Mouse (Mus musculus) WW6 (cell line): ENCODE measurements around the gene N6amt1.

ENCODE experiments used
- DNase-seq: peaks from one replicate; pipeline ENCODE4 v3.0.0-alpha.2; 2013; ENCODE audit warnings: low read depth, low spot score

The N6amt1 gene

DNA sequence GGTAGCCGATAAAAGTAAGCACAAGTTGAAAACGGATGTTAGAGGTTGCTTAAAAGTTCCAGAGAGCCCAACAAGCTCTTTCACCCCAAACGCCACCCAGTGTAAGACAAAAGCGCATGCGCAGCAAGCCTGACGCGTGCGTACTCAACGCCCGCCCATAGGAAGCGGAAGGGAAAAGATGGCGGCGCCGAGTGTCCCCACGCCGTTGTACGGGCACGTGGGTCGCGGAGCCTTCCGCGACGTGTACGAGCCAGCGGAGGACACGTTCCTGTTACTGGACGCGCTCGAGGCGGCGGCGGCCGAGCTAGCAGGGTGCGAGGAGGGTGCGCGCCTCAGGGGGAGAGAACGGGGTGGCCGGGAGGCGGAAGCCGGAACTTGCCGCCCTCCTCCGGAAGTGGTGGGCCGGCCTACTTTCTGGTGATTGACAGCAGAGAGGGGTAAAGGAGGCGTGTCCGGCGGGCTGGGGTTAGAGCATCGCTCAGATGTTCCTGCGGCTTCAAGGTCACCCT lies at the start of gene N6amt1:
TSS of gene N6amt1 (plus strand) at position 111 of the 509 bp plus-strand sequence.
- peak; percentile 86 for DNase-seq

DNA sequence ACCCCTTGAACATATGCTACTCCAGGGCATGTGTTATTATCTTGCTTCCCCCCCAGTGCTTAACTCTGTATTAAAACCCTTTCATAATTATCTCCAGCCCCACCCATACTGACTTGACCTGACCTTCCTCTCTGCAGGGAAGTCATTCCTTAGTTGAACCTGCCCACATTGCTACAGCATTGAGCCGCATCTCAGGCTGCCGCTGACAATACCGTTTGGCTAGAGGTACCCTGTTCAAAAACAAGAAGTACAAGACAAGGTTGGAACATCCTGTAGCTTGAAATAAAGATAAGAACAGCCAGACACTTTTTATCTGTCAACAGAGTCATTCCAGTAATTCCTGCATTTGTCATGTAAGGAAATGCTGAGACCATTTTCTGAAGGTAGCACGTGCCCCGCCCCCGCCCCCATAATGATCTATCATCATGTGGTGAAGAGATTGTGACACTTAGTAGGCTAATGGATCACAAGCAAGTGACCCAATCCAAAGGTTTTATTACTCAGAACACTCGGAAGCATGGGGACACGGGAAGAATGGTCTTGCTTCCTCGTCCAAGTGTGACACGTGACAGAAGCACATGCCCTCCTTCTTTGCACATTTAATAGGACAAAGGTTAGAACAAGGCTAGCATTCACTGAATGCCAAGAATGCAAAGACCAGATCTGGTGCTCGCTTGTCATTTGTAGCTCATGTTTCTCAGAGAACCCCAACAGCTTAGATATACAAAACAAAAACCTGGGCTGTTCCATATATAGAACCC lies 48.6 kb upstream of the N6amt1 start:
- no peak for DNase-seq

DNA sequence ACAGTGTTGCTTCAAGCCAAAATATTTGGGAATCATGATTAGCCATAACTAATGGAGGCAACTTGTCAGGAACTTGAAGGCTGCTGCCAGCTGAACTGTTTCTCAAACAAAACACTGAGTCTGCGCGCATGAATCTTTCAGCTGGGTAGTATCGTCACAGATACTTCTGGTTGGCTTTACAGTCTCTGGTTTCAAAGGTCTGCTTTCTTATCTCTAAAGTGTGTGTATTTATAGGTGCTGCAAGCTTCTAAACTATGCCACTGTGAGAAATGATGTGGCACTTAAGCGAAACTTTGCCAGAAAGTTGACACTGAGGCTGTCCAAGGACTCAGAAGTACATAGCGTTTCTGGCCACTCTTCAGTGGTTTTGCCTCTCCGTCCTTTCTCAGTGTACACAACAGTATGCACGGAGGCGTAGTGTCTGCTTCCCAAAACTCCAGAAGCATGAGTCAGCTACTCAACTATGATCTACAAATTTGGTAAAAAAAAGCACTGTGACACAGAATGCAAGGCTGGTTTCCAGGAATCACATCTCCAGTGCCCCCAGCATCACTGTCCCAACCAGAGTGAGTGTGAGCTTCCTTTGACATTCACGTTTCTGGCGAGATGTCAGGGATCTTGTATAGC lies 46.8 kb upstream of the N6amt1 start:
- no peak for DNase-seq

DNA sequence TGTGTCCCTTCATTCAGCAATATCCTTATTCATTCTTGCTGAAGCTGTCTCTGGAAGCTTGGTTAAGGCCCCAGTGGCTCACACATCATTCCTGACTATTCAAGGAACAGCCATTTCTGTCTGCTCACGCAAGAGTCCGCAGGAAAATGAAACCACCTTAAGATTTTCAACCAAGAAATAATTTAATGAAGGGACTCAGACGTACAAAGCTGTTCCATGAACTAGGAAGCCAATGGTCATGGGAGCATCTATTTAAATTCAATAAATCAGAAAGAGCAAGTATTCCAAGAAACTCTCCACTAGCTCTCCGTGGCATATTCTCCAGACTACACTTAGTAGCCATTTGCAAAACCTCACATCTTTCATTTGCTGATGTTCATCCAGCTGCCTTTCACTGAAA lies 43.3 kb upstream of the N6amt1 start:
- no peak for DNase-seq

DNA sequence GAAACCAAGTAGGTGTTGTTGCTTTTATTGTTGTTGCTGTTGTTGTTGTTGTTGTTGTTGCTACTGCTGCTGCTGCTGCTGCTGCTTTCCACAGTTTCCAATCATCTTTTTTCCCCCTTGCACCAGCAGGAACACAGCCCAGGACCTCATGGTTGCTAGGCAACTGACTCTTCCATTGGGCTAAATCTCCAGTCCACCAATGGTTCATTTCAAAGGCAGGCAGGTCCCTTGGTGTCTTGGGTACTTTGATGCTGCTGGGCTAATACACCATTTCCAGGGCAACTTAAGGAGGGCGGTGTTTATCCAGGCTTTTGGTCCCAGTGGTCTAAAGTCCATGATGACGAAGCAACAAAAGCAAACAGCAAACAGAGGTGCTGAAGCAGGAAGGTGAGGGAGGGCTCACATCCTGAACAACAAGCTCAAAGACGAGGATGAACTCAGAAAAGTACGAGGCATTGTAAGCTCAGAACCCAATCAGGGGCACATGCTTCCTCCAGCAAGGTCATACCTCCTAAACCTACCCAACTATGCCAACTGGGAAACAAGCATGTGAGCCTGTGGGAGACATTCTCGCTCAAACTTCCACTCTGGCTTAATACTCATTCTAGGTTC lies 35.7 kb upstream of the N6amt1 start:
- no peak for DNase-seq

DNA sequence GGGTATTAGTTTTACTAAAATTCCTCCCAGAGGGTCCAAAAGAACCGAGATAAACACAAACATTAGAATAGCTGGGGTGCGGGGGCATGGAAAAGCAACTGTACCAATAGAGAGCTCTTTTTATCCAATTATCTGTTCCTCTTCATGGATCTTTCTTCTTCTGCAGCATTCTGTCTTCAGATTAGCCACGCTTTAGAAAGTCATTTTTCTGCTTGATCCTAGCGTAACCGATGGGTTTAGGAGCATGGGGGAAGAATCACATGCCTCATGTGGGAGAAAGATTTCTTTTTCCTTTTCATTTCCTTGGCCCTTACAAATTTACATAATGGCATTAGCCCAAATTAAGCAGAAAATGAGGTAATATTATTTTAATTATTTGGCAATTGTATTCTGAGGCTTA lies 35.0 kb upstream of the N6amt1 start:
- no peak for DNase-seq

DNA sequence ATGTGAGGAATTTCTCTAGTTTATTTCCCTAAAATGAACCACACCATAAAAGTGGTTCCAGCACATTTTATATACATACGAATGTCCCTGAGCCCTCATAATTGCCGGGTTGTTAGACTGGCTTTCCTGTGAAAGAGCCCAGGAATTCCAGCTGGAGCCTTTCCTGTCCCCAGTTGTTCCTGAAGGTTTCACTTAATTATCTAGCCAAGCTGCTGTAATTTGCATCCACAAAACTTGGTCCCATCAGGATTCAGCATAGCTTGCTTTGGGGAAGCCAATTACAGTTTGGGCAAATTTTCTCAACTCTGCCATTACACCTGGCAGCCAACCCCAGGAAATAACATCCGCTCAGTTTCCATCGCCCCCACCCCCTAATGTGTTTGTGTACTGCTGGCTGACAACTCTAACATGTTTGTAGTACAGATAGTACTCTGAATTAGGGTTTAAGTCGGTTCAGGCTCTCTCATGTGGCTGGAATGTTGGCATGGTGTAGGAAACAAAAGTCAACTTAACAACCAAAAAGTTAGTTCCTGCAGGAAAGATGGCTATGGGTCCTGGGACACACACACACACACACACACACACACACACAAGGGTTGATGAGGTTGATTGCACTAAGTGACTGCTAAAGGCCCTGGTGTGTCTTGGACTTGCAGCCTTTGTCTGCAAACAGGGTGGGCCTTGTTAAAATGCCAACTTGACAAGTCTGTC lies 34.3 kb upstream of the N6amt1 start:
- DNase-seq: no peak

DNA sequence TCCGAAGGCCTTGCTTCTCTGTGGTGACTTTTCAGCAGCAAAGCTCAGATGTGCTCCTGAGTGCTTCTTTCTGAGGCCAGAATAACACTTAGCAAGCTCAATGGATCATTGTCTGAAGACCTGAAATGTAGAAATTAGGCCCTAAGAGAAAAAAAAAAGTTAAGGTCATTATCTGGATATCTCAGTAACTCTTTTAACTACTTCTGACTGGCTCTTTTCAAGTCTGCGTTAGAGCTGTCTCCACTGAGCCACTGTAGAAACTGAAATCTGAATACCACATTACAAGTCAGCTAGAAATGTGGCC lies 33.8 kb upstream of the N6amt1 start:
- no peak for DNase-seq

DNA sequence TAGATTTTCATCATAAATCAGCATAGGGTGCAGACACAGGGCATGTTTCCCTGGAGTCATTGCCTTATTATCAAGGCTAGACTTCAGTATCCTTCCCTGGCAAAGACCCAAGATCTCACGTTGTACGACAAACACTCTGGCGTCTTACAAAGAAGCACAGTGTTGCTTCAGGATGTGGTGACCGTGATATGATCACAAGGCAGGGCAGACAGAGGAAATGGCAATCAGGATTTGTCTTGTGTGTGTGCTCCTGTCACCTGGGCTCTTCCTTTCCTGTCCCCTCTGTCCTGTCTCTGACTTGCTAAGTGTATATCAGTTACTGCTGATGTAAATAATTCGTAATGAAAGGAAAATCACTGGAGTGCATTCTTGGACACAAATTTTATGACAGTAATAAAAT lies 29.4 kb upstream of the N6amt1 start:
- no peak for DNase-seq

DNA sequence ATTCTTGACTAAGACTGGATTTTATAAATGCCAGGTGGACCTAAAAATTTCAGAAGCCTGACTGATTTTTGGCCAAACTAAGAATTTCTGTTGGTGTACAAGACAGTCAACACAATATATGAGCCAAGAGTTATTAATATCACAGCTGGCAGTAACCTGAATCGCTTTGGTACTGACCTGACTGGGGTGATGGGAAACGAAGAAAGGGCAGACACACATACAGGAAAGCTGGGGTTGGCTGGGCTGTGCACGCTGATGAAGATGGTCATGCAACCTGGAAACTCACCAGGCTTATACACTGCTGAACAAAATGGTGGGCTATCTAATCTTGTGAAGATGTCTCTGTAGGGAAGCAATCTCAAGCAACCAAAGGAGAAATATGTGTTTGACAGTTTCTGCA lies 24.0 kb upstream of the N6amt1 start:
- no peak for DNase-seq

DNA sequence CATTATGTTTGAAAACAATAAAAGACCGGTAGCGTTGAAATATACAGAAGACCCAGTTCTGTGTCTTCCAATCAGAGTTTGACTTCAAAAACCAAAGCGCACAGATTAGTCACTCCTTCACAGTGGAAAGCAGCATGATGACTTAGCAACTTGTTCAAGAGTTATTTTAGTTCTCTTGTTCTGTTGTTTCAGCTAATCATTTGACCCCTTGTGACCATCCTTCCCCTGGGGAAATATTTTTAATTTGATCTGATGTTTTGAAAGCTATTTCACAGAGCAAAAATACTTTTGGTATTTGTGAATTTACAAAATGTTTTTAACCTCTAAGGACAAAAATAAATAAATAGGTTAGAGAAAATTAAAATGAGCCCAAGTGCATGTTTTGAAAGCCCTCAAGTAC lies 19.2 kb upstream of the N6amt1 start:
- no peak for DNase-seq

DNA sequence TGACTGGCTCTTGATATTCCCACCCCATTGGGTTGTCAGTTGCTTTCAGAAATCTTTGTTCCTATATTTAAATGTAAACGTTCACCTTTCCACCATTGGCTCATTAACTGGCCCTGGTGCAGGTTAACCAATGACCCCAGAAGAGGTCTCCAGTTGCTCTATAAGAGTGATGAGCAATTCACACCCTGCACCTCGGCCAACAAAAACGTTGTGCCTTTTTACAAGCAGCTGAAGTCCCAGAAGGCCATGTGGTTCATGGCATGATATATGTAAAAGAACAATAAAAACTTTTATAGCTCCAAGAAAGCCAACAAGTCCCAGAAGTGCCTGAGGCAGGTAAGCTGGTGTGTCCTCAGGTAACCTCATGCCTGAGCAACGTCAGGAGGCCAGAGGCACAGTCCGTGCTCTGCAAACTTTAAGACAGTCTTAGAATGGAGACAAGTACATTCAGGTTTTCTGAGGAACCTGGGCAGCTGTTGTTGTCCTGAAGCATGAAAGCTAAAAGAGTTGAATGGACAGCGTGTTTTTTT lies 12.9 kb upstream of the N6amt1 start:
- no peak for DNase-seq

DNA sequence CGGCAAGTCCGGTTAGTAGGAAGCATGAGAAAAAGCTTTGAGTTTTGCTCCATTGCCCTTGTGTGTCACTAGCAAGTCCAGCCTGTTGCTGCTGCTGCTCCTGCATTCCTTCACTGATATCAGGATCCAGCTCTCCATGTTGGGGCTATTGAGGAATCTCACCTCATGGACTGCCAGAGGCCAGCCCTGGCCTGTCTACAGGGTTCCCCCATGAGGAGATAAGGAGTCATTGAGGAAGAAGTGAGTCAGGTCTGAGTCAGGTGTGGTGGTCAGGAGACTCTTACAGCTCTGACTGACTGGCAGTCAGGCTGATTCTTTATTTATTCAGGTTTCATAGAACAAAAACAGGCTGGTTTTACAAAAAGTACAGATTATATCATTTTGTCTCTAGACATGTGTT lies 5.9 kb upstream of the N6amt1 start:
- DNase-seq: no peak

DNA sequence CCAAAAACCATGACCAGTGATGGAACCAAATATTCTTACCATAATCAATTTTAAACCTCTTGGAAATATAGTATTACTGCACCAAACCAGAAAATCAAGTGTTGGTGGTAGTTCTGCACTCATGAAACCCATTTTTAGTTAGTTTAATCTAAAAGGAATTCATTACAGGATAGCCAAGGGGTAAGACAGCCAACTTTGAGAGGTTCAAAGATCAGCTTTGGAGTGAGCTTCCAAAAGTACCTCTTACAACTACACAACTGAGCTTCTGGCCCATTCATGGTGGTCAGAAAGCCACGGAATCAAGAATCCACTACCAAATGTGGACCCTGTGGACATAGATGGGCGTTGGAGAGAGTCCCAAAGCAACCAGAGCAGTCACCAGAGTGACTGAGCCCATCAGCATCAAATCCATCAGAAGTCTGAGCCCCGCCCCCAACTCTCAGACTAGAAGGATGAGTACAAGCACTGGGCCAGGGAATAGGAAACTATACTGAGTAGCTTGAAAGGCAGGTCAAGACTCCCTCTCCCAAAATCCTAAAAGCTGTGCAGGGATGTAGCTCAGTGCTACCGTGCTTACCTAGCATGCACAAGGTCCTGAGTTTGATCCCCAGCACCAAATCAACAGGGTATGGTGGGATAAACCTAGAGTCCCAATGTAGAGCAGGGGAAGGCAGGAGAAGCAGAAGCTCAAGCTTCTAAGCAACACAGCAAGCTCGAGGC lies 2.4 kb upstream of the N6amt1 start:
- DNase-seq: no peak

DNA sequence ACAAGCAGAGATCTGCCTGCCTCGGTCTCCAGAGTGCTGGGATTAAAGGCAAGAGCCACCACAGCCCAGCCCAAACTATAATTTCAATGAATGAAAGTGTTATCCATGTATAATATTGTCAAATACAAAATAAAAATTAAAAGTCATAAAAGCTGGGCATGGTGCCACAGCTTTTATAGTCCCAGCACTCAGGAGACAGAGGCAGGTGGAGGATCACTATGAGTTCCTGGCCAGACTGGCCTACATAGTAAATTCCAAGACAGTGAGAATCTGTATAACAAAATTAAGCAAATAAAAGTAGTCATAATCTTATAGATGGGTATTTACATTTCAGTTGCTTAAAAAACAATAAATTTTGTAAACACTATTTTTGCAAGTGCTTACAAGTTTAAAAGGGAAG lies 380 bp upstream of the N6amt1 start:
- DNase-seq: no peak

DNA sequence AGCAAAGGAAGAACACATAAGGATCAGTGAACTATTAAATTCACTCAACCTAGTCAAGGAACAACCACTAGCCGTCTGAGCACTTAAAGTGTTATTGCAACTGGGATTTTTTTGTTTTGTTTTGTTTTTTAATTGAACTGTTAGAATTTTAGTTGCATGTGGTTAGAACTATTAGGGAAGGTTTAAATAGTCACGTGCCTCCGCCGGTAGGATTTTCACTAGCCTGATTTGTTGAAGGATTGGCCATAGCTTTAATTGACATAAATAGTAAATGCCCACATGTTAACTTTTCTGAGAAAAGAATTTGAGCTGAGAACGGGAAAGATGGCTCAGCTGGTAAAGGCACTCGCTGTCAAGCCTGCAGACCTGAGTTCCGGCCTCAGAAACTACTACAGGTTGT lies 763 bp downstream of the N6amt1 start:
- no peak for DNase-seq

DNA sequence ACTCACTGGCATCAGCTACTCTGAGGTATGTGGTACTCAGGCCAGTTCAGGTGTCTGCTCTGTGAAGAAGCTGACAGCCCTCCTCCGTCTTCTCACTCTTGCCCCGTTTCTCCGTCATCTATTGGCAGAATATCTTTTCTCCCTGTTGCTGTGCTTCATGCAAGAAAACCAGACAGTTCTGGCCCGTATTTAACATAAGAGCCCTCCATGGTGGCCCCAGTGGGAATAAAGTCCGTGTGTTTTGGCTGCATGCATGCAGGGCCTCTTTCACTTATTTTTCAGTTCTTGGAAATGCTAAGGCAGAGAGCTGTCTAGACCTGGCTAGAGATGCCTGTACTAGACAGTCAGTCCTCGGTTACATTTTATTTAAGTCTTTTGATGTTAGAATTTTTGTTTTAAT lies 6.1 kb downstream of the N6amt1 start:
- no peak for DNase-seq

DNA sequence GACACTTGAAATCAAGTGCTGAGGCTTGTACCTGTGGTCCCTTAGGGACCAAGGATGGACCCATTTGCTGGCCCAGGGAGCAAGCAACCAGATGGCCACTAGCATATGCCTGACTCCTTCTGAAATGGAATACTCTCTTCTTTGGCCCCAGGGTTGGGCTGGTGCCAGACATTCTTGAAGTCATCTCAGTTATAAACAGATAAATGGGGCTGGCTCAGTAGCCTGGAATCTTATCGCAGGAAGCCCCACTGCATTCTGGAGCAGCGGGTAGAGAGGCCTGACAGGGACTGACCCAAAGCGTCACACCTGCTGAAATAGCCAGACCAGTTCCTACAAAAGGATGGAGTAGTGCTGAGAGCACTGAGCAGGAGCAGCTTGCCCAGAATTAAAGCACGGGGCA lies 10.2 kb downstream of the N6amt1 start:
- no peak for DNase-seq

DNA sequence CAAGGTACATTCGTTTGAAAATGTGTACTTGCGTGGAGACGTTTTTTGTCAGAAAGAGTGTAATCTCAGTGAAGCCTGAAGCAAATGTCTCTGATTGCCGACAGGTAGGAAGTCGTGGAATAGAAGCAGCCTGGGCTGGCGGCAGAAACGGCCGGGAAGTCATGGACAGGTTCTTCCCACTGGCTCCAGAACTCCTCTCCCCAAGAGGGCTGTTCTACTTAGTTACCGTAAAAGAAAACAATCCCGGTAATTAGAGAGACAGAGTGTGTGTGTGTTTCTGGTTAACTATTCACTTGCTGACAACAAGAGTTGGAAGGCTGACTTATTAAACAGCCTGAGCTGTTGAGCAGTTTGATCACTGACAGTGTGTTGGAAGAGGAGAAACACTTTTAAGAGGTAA lies 12.1 kb downstream of the N6amt1 start:
- DNase-seq: no peak

DNA sequence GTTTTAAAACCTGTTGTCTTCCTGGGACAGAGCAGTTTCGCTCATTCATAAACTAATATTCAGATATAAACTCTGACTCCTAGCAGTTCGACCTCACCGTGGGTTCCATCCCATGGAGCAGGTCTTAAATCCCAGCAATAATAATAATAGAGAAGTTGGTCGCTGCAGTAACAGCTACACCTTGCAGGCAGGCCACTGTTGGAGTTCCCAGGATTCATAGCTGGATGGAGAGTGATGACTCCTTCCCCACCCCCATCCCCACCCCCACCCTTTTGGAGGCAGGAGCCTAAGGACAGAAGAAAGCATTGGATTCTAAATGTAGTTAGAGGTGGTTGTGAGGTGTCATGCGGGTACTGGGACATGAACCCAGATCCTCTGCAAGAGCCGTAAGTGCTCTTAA lies 12.5 kb downstream of the N6amt1 start:
- no peak for DNase-seq

DNA sequence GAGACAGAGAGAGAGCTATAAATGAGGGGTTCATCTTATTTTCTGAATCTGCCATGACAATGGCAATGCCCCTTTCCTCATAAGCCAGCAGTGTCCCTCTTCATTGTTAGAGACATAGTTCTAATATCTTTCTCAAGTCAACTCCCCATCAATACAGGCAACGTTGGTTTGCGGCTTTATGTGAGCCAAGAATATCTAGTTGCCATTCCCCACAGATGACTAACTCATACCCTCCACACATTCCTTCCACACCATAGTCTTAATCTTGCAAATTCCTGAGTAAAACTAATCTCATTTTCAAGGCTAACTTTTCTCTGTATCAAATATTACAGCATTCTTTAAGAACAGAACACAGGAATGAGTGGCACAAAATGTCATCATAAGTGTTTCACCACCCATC lies 29.0 kb downstream of the N6amt1 start:
- DNase-seq: no peak

DNA sequence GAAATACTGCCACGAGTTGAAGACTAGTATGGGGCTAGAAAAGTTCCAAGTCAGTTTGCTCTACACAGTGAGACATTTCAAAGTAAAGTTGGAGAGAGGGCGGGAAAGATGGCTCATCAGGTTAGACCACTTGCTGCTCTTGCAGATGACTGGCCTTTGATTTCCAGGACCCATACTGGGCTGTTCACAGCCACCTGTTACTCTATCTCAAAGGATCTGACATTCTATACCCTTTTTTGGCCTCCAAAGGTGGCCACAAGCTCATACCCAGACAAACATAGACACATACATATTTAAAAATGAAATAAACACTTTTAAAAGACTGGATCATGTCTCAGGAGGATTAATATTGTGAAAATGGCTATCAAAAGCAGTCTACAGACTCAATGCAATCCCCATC lies 30.4 kb downstream of the N6amt1 start:
- DNase-seq: no peak
